In genomic region chr4:134107730-134108129, GRCm38 (mm10) we compare ENCODE assay signal across 23 mouse cellular contexts. TPM values are rescaled to one million over a fixed set of nuclear protein-coding genes. Genes with fewer than 3 reads are reported as not detected.
DNase-seq lines count a peak whose midpoint lies in the region; ATAC-seq and TF ChIP-seq lines count a peak whose summit lies in the region.
"Had no signal": no experiment of that assay in that cellular context is flagged by ENCODE, and none has a peak within 500 bp of the region (broad histone marks: within the 10 kb centered on the region; RNA-seq: fewer than 3 reads in every experiment).

No protein-coding gene starts in this region.

- no peak for TF ChIP-seq POLR2A in cerebellum, adult 2 months (IDR thresholded peaks at IDR 0.05; ENCODE audit: borderline replicate concordance, insufficient read depth, low read length)

- no peak for TF ChIP-seq CTCF in cerebellum, adult 2 months (IDR thresholded peaks at IDR 0.05; ENCODE audit: borderline replicate concordance, insufficient read depth, low read depth, low read length)

- H3K27ac ChIP-seq in hindbrain, embryonic 13.5 days = no peak overlapping the region
- H3K27ac ChIP-seq in hindbrain, embryonic 11.5 days (ENCODE audit: low read depth, low read length) = no peak overlapping the region
- no peak overlapping the region for H3K27ac ChIP-seq in limb, embryonic 15.5 days
- H3K27ac ChIP-seq in cerebellum, adult 2 months (ENCODE audit: insufficient read depth, low read length) = no peak overlapping the region
- H3K27ac ChIP-seq: heart, embryonic 13.5 days; hindbrain, postnatal 0 days; limb, embryonic 13.5 days; liver, embryonic 15.5 days; neural tube, embryonic 13.5 days had no signal

- no peaks in the 10 kb centered on the region for H3K9me3 ChIP-seq in hindbrain, embryonic 13.5 days
- H3K9me3 ChIP-seq in hindbrain, embryonic 11.5 days (ENCODE audit: control insufficient read depth, low read length) = no peaks in the 10 kb centered on the region
- H3K9me3 ChIP-seq in megakaryocyte, embryonic 14.5 days = no peaks in the 10 kb centered on the region
- H3K9me3 ChIP-seq in limb, embryonic 15.5 days = no peaks in the 10 kb centered on the region
- H3K9me3 ChIP-seq: heart, embryonic 13.5 days; limb, embryonic 13.5 days; liver, embryonic 15.5 days; neural tube, embryonic 13.5 days had no signal

- H3K4me1 ChIP-seq in hindbrain, embryonic 13.5 days (replicated peaks) = peaks cover 12% of the 10 kb centered on the region; the same call in 1 of the 2 replicates
- H3K4me1 ChIP-seq in hindbrain, embryonic 11.5 days (replicated peaks; ENCODE audit: control insufficient read depth, insufficient read depth, low read length) = no peaks in the 10 kb centered on the region
- peaks cover 91% of the 10 kb centered on the region for H3K4me1 ChIP-seq in megakaryocyte, embryonic 14.5 days
- 0 out of 2 replicates have a peak, but pooled peaks cover 5% of the 10 kb centered on the region for H3K4me1 ChIP-seq in limb, embryonic 15.5 days
- no peaks in the 10 kb centered on the region for H3K4me1 ChIP-seq in cerebellum, adult 2 months (ENCODE audit: control insufficient read depth, insufficient read depth, low read length)

- WGBS in hindbrain, embryonic 13.5 days = 89% methylated on average over 7 of the region's 7 CpGs
- 92% methylated on average over 7 of the region's 7 CpGs for WGBS in hindbrain, embryonic 11.5 days
- whole genome bisulfite sequencing in limb, embryonic 15.5 days = 85% methylated on average over 7 of the region's 7 CpGs
- WGBS in cerebellum, adult 2 months = 62% methylated on average over 7 of the region's 7 CpGs

- ATAC-seq in hindbrain, embryonic 13.5 days (ENCODE audit: low FRiP score) = no peak
- ATAC-seq in hindbrain, embryonic 11.5 days (ENCODE audit: low FRiP score) = no peak
- no peak for ATAC-seq in megakaryocyte, adult 5-6 weeks (ENCODE audit: poor library complexity, severe bottlenecking)
- ATAC-seq in limb, embryonic 15.5 days (ENCODE audit: insufficient number of reproducible peaks, low FRiP score, low TSS enrichment, low read depth) = no peak
- ATAC-seq: hindbrain, postnatal 0 days had no signal

- 0 out of 2 replicates have a peak, but pooled peaks cover 3% of the 10 kb centered on the region for H3K27me3 ChIP-seq in hindbrain, embryonic 13.5 days
- H3K27me3 ChIP-seq in hindbrain, embryonic 11.5 days (ENCODE audit: control insufficient read depth, insufficient read depth, low read length) = no peaks in the 10 kb centered on the region
- H3K27me3 ChIP-seq in megakaryocyte, embryonic 14.5 days (replicated peaks) = no peaks in the 10 kb centered on the region
- no peaks in the 10 kb centered on the region for H3K27me3 ChIP-seq in limb, embryonic 15.5 days
- H3K27me3 ChIP-seq in cerebellum, adult 2 months (ENCODE audit: control insufficient read depth, insufficient read depth, low read length) = no peaks in the 10 kb centered on the region
- H3K27me3 ChIP-seq: heart, embryonic 13.5 days; limb, embryonic 13.5 days; liver, embryonic 15.5 days; neural tube, embryonic 13.5 days had no signal

- no peak overlapping the region for H3K4me3 ChIP-seq in hindbrain, embryonic 13.5 days
- no peak overlapping the region for H3K4me3 ChIP-seq in hindbrain, embryonic 11.5 days (ENCODE audit: low read depth, low read length)
- peak overlapping the region; percentile 79 for H3K4me3 ChIP-seq in megakaryocyte, embryonic 14.5 days (replicated peaks)
- no peak overlapping the region for H3K4me3 ChIP-seq in limb, embryonic 15.5 days
- H3K4me3 ChIP-seq in cerebellum, adult 2 months (replicated peaks; ENCODE audit: insufficient read depth, low read depth, low read length) = no peak overlapping the region
- H3K4me3 ChIP-seq: heart, embryonic 13.5 days; limb, embryonic 13.5 days; liver, embryonic 15.5 days; neural tube, embryonic 13.5 days had no signal

- no peak overlapping the region for H3K4me2 ChIP-seq in hindbrain, embryonic 13.5 days
- H3K4me2 ChIP-seq in hindbrain, embryonic 11.5 days (replicated peaks; ENCODE audit: low read depth, low read length) = no peak overlapping the region
- no peak overlapping the region for H3K4me2 ChIP-seq in limb, embryonic 15.5 days
- H3K4me2 ChIP-seq: heart, embryonic 13.5 days; limb, embryonic 13.5 days; liver, embryonic 15.5 days; neural tube, embryonic 13.5 days had no signal

- H3K36me3 ChIP-seq in hindbrain, embryonic 13.5 days = no peaks in the 10 kb centered on the region
- no peaks in the 10 kb centered on the region for H3K36me3 ChIP-seq in hindbrain, embryonic 11.5 days (ENCODE audit: control insufficient read depth, insufficient read depth, low read length)
- H3K36me3 ChIP-seq in megakaryocyte, embryonic 14.5 days (replicated peaks; ENCODE audit: low read length) = peaks cover 35% of the 10 kb centered on the region
- H3K36me3 ChIP-seq in limb, embryonic 15.5 days = no peaks in the 10 kb centered on the region
- H3K36me3 ChIP-seq: heart, embryonic 13.5 days; limb, embryonic 13.5 days; liver, embryonic 15.5 days; neural tube, embryonic 13.5 days had no signal

- H3K9ac ChIP-seq in hindbrain, embryonic 13.5 days = peak overlapping the region; percentile 24; the same call in 1 of the 2 replicates
- H3K9ac ChIP-seq in hindbrain, embryonic 11.5 days (ENCODE audit: low read depth, low read length) = no peak overlapping the region
- 0 out of 2 replicates have a peak overlapping the region, but pooled peaks have one; percentile 7 for H3K9ac ChIP-seq in limb, embryonic 15.5 days
- H3K9ac ChIP-seq: heart, embryonic 13.5 days; limb, embryonic 13.5 days; liver, embryonic 15.5 days; neural tube, embryonic 13.5 days had no signal

- DNase-seq in hindbrain, embryonic 11.5 days (ENCODE audit: low spot score) = no peak
- peak; percentile 39 for DNase-seq in induced T-regulatory cell, adult 2 months (ENCODE audit: low read depth)
- DNase-seq in cerebellum, adult 2 months = no peak
- no peak for DNase-seq in urinary bladder, adult 18-20 months (ENCODE audit: low spot score in 2 of 2)
- DNase-seq: adrenal gland, adult 8-10 months; cerebellum, adult 8-10 months; heart, postnatal 36 days; kidney, adult 18-20 months; kidney, postnatal 10 days; thymus, adult 18-20 months had no signal

RNA-seq across cellular contexts. Expression of gene Ubxn11, which starts 5.4 kb away (rescaled TPM):
- 14.7 and 16.0 TPM in 2 replicates for polyA plus RNA-seq in hindbrain, embryonic 13.5 days (2015; fragmentation: Nextera tagmentation; extraction: Ambion mirVana)
- 5.7 and 5.8 TPM in 2 replicates for polyA plus RNA-seq in hindbrain, embryonic 11.5 days (2014; fragmentation: Nextera tagmentation; extraction: Ambion mirVana)
- 69.8 and 175 TPM in 2 replicates for polyA plus RNA-seq in megakaryocyte, embryonic 14.5 days (2012; ENCODE audit: insufficient read depth, low replicate concordance)
- 0.89 and 1.8 TPM in 2 replicates for total RNA-seq in megakaryocyte, adult 5-6 weeks (2015)
- total RNA-seq in megakaryocyte, adult 5-6 weeks (2017) = 1.7 and 2.9 TPM in 2 replicates
- 10.7 and 13.3 TPM in 2 replicates for polyA plus RNA-seq in limb, embryonic 15.5 days (2015; fragmentation: Nextera tagmentation; extraction: Ambion mirVana)
- polyA plus RNA-seq in cerebellum, adult 2 months (2012; rRNA removed) = 14.8 and 15.0 TPM in 2 replicates

RNA-seq across cellular contexts. Expression of gene Cd52, which starts 12.8 kb away (rescaled TPM):
- polyA plus RNA-seq in hindbrain, embryonic 13.5 days (2015; fragmentation: Nextera tagmentation; extraction: Ambion mirVana) = 3.9 TPM in 2 replicates
- polyA plus RNA-seq in hindbrain, embryonic 11.5 days (2014; fragmentation: Nextera tagmentation; extraction: Ambion mirVana) = 4.5 and 5.1 TPM in 2 replicates
- polyA plus RNA-seq in megakaryocyte, embryonic 14.5 days (2012; ENCODE audit: insufficient read depth, low replicate concordance) = 77.0 and 307 TPM in 2 replicates
- 2,426 and 2,524 TPM in 2 replicates for total RNA-seq in megakaryocyte, adult 5-6 weeks (2015)
- total RNA-seq in megakaryocyte, adult 5-6 weeks (2017) = 3,236 and 3,524 TPM in 2 replicates
- polyA plus RNA-seq in limb, embryonic 15.5 days (2015; fragmentation: Nextera tagmentation; extraction: Ambion mirVana) = 15.9 and 20.1 TPM in 2 replicates
- 2.6 and 2.8 TPM in 2 replicates for polyA plus RNA-seq in cerebellum, adult 2 months (2012; rRNA removed)
- total RNA-seq: hindbrain, postnatal 0 days had no signal

RNA-seq across cellular contexts. Expression of gene Sh3bgrl3, which starts 20.9 kb away (rescaled TPM):
- 371 and 393 TPM in 2 replicates for polyA plus RNA-seq in hindbrain, embryonic 13.5 days (2015; fragmentation: Nextera tagmentation; extraction: Ambion mirVana)
- polyA plus RNA-seq in hindbrain, embryonic 11.5 days (2014; fragmentation: Nextera tagmentation; extraction: Ambion mirVana) = 337 and 396 TPM in 2 replicates
- polyA plus RNA-seq in megakaryocyte, embryonic 14.5 days (2012; ENCODE audit: insufficient read depth, low replicate concordance) = 1,646 and 1,679 TPM in 2 replicates
- total RNA-seq in megakaryocyte, adult 5-6 weeks (2015) = 1,305 and 1,385 TPM in 2 replicates
- 523 and 622 TPM in 2 replicates for total RNA-seq in megakaryocyte, adult 5-6 weeks (2017)
- 476 and 496 TPM in 2 replicates for polyA plus RNA-seq in limb, embryonic 15.5 days (2015; fragmentation: Nextera tagmentation; extraction: Ambion mirVana)
- 238 and 258 TPM in 2 replicates for polyA plus RNA-seq in cerebellum, adult 2 months (2012; rRNA removed)

RNA-seq across cellular contexts. Expression of gene Crybg2, which starts 47.1 kb away (rescaled TPM):
- 0.49 and 1.1 TPM in 2 replicates for polyA plus RNA-seq in hindbrain, embryonic 13.5 days (2015; fragmentation: Nextera tagmentation; extraction: Ambion mirVana)
- 1.4 and 1.8 TPM in 2 replicates for polyA plus RNA-seq in hindbrain, embryonic 11.5 days (2014; fragmentation: Nextera tagmentation; extraction: Ambion mirVana)
- polyA plus RNA-seq in megakaryocyte, embryonic 14.5 days (2012; ENCODE audit: insufficient read depth, low replicate concordance) = not detected in 2 replicates
- total RNA-seq in megakaryocyte, adult 5-6 weeks (2015) = 1.1 and 1.9 TPM in 2 replicates
- 0.04 and 0.15 TPM in 2 replicates for total RNA-seq in megakaryocyte, adult 5-6 weeks (2017)
- polyA plus RNA-seq in limb, embryonic 15.5 days (2015; fragmentation: Nextera tagmentation; extraction: Ambion mirVana) = 17.3 and 17.5 TPM in 2 replicates
- 0.65 and 0.89 TPM in 2 replicates for polyA plus RNA-seq in cerebellum, adult 2 months (2012; rRNA removed)
- total RNA-seq: adrenal gland, adult 8-10 months; heart, postnatal 36 days had no signal
- polyA plus RNA-seq: heart, embryonic 13.5 days had no signal

RNA-seq across cellular contexts. Expression of gene Zfp683, which starts 54.1 kb away (rescaled TPM):
- not detected in 2 replicates for polyA plus RNA-seq in hindbrain, embryonic 13.5 days (2015; fragmentation: Nextera tagmentation; extraction: Ambion mirVana)
- polyA plus RNA-seq in hindbrain, embryonic 11.5 days (2014; fragmentation: Nextera tagmentation; extraction: Ambion mirVana) = not detected in 2 replicates
- polyA plus RNA-seq in megakaryocyte, embryonic 14.5 days (2012; ENCODE audit: insufficient read depth, low replicate concordance) = not detected in 2 replicates
- 0.20 and 0.66 TPM in 2 replicates for total RNA-seq in megakaryocyte, adult 5-6 weeks (2015)
- not detected in 2 replicates for total RNA-seq in megakaryocyte, adult 5-6 weeks (2017)
- not detected in 2 replicates for polyA plus RNA-seq in limb, embryonic 15.5 days (2015; fragmentation: Nextera tagmentation; extraction: Ambion mirVana)
- polyA plus RNA-seq in cerebellum, adult 2 months (2012; rRNA removed) = not detected in 2 replicates
- total RNA-seq: heart, postnatal 36 days; hindbrain, postnatal 0 days; megakaryocyte-erythroid progenitor cell, adult 5-6 weeks had no signal
- polyA plus RNA-seq: cortical plate, adult 2 months; embryonic facial prominence, embryonic 14.5 days; heart, embryonic 13.5 days; hindbrain, postnatal 0 days; limb, embryonic 13.5 days; liver, embryonic 15.5 days; lung, postnatal 0 days; neural tube, embryonic 13.5 days had no signal
